Mouse (Mus musculus) testis, adult 2 months (tissue): ENCODE data around the gene Ttc37.

Experiments
- CTCF ChIP-seq: fragments of 200-500 bp; IDR thresholded peaks from 2 replicates; pipeline ENCODE4 v1.5.1; 2012; ENCODE audit warnings: low read depth, mild to moderate bottlenecking, inconsistent platforms, low read length, moderate library complexity; ENCODE audit not compliant: control insufficient read depth, insufficient read depth, insufficient replicate concordance
- POLR2A ChIP-seq: fragments of 200-500 bp; IDR thresholded peaks from 2 replicates; pipeline ENCODE4 v1.6.1; 2012; ENCODE audit warnings: low read depth, mild to moderate bottlenecking, inconsistent platforms, low read length, moderate library complexity; ENCODE audit not compliant: control insufficient read depth

- no peak for TF ChIP-seq POLR2A
- TF ChIP-seq CTCF = no peak
Measured at GRCm38 (mm10) chr13:76215397-76215796, 116.9 kb downstream of the Ttc37 start.
